Mouse (Mus musculus) cerebellum, adult 2 months (tissue): Measurements from ENCODE around the gene Lrp11.

Source experiments
- CTCF ChIP-seq: fragments of 200-500 bp; IDR thresholded peaks from 2 replicates; pipeline ENCODE4 v1.5.1; 2011; ENCODE audit warnings: low read depth, mild to moderate bottlenecking, control low read depth, low read length, moderate library complexity, borderline replicate concordance; ENCODE audit not compliant: insufficient read depth
- POLR2A ChIP-seq: fragments of 200-500 bp; IDR thresholded peaks from 2 replicates; pipeline ENCODE4 v1.6.1; 2011; ENCODE audit warnings: low read length, control low read depth, borderline replicate concordance; ENCODE audit not compliant: insufficient read depth

DNA sequence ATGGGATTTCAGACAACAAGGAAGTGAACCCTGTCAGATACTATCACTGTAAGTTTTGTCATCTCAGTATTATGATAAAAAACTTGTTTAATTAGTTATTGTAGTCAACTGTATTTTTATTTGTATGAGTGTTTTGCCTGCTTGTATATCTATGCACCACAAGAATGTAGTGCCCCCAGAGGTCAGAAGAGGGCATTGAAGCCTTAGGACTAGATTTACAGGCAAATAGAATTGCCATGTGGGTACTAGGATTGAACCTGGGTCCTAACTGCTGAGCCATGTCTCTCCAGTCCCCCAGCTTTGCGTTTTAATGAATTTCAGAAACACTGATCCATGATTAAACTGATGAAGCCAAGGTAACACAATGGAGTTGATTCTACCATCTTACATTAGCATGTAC, 84.1 kb downstream of the Lrp11 start:
- TF ChIP-seq CTCF (peak; percentile 37; the same call in 1 of the 2 replicates), POLR2A (no peak)
